Mouse (Mus musculus) thymus, postnatal 0 days (tissue): ENCODE results near the gene Ift81. TPM values are rescaled to one million over a fixed set of nuclear protein-coding genes. Genes with fewer than 3 reads are reported as not detected.
A peak's percentile ranks its signal among the peaks of the same experiment; 100 is the strongest.

Experiments used
- DNase-seq: peaks from one replicate; pipeline ENCODE4 v3.0.0-alpha.2; 2015; ENCODE audit warnings: low spot score
- polyA plus RNA-seq: library from polyadenylated mRNA; unstranded; fragments of >200 nt; fragmentation: Nextera tagmentation; extraction: Ambion mirVana; gene quantifications from 2 replicates; pipeline ENCODE4 v1.2.1, GENCODE M21; 2015

The Ift81 gene
- polyA plus RNA-seq, 1 experiment from 2014 or later: 10.9 TPM

- DNase-seq: no peak
Measured at GRCm38 (mm10) chr5:122625565-122626252, 11.4 kb upstream of the Ift81 start.

GRCm38 (mm10) chr5:122624952-122625479 lies 10.7 kb upstream of the Ift81 start:
- no peak for DNase-seq

GRCm38 (mm10) chr5:122623861-122624260 lies 9.5 kb upstream of the Ift81 start:
- no peak for DNase-seq

GRCm38 (mm10) chr5:122622526-122622925 lies 8.2 kb upstream of the Ift81 start:
- no peak for DNase-seq

- no peak for DNase-seq
Measured at GRCm38 (mm10) chr5:122621376-122621886, 7.1 kb upstream of the Ift81 start.

GRCm38 (mm10) chr5:122619686-122620296 lies 5.5 kb upstream of the Ift81 start:
- no peak for DNase-seq

- DNase-seq: no peak
Measured at GRCm38 (mm10) chr5:122617718-122618117, 3.4 kb upstream of the Ift81 start.

GRCm38 (mm10) chr5:122611651-122612050 lies 2.7 kb downstream of the Ift81 start:
- DNase-seq: no peak

GRCm38 (mm10) chr5:122604894-122605293 lies 9.4 kb downstream of the Ift81 start:
- no peak for DNase-seq

GRCm38 (mm10) chr5:122602233-122602632 lies 12.1 kb downstream of the Ift81 start:
- DNase-seq: peak; percentile 77

- no peak for DNase-seq
Measured at GRCm38 (mm10) chr5:122595470-122595869, 18.8 kb downstream of the Ift81 start.

- DNase-seq: no peak
Measured at GRCm38 (mm10) chr5:122589891-122590290, 24.4 kb downstream of the Ift81 start.

GRCm38 (mm10) chr5:122585546-122585945 lies 28.8 kb downstream of the Ift81 start:
- DNase-seq: no peak

GRCm38 (mm10) chr5:122584093-122584492 lies 30.2 kb downstream of the Ift81 start:
- DNase-seq: no peak

- DNase-seq: no peak
Measured at GRCm38 (mm10) chr5:122576683-122577329, 37.5 kb downstream of the Ift81 start.

- DNase-seq: no peak
Measured at GRCm38 (mm10) chr5:122572001-122572400, 42.3 kb downstream of the Ift81 start.

- DNase-seq: no peak
Measured at GRCm38 (mm10) chr5:122566626-122567025, 47.7 kb downstream of the Ift81 start.

GRCm38 (mm10) chr5:122560654-122561053 lies 53.7 kb downstream of the Ift81 start:
- no peak for DNase-seq

- no peak for DNase-seq
Measured at GRCm38 (mm10) chr5:122558127-122558526, 56.2 kb downstream of the Ift81 start.

- DNase-seq: no peak
Measured at GRCm38 (mm10) chr5:122555107-122555506, 59.2 kb downstream of the Ift81 start.

GRCm38 (mm10) chr5:122552638-122553037 lies 61.7 kb downstream of the Ift81 start:
- no peak for DNase-seq

- no peak for DNase-seq
Measured at GRCm38 (mm10) chr5:122550460-122550859, 63.9 kb downstream of the Ift81 start.
